Mouse (Mus musculus): ENCODE results near the gene Arhgef25. TPM values are rescaled to one million over a fixed set of nuclear protein-coding genes. Genes with fewer than 3 reads are reported as not detected.
"Not testable (repeated sequence)": the region's sequence is repeated elsewhere in the genome, so short reads cannot be mapped to it uniquely, and the experiment has no call there.

The Arhgef25 gene
- polyA plus RNA-seq, 1 experiment, result 31.8 TPM

GRCm38 (mm10) chr10:127156089-127156488 lies 33.8 kb downstream of the Arhgef25 start:
- H3K4me3 ChIP-seq (ENCODE audit: insufficient read depth, poor library complexity, severe bottlenecking), result no peak overlapping the region
- H3K79me3 ChIP-seq (ENCODE audit: low read depth), result no peaks in the 10 kb centered on the region
- no peak for TF ChIP-seq MYOD1 (IDR thresholded peaks at IDR 0.05; ENCODE audit: control insufficient read depth, insufficient read length, low read depth)
- TF ChIP-seq USF1 (IDR thresholded peaks at IDR 0.05; ENCODE audit: low read depth), result no peak
- TF ChIP-seq CEBPB (IDR thresholded peaks at IDR 0.05; ENCODE audit: low read depth), result no peak
- no peak for TF ChIP-seq CTCF (IDR thresholded peaks at IDR 0.05; ENCODE audit: control insufficient read depth, insufficient read depth, insufficient read length)
- no peak for TF ChIP-seq MAX (IDR thresholded peaks at IDR 0.05)
- TF ChIP-seq MYOG (IDR thresholded peaks at IDR 0.05; ENCODE audit: control insufficient read depth, extremely low read depth, insufficient read length), result no peak
- TF ChIP-seq FOSL1 (IDR thresholded peaks at IDR 0.05; ENCODE audit: insufficient read depth, low read length, poor library complexity, severe bottlenecking), result no peak
- no peak overlapping the region for H3ac ChIP-seq (ENCODE audit: control insufficient read depth, insufficient read length, low read depth)
- H3K79me2 ChIP-seq (ENCODE audit: control insufficient read depth, insufficient read depth), result no peaks in the 10 kb centered on the region
- no peaks in the 10 kb centered on the region for H3K27me3 ChIP-seq (ENCODE audit: control insufficient read depth, insufficient read depth, insufficient read length)
- H3K36me3 ChIP-seq (ENCODE audit: control insufficient read depth, insufficient read depth), result no peaks in the 10 kb centered on the region

DNA sequence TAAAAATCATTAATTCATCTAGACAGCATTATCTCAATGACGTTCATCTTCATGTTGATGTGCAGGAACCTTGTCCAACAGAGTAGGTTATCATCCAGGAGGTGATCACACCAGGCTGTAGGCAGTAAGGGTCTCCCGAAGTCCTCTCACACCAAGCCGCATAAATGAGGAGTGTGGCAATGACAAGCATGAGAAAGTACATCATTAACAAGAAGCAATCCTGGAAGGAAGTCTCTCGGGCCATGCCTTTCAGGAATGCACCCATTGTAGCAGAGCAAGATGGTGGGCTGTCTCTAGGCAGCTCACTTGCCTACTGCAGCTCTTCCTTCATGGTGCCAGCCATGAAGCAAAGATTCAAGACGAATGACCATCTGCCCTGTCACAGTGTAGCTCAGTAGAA lies 35.2 kb downstream of the Arhgef25 start:
- Histone ChIP-seq H3K79me3 (ENCODE audit: low read depth) (no peaks in the 10 kb centered on the region), H3K79me2 (ENCODE audit: control insufficient read depth, insufficient read depth) (no peaks in the 10 kb centered on the region), H3K4me3 (ENCODE audit: insufficient read depth, poor library complexity, severe bottlenecking) (no peak overlapping the region), H3K36me3 (ENCODE audit: control insufficient read depth, insufficient read depth) (no peaks in the 10 kb centered on the region), H3ac (ENCODE audit: control insufficient read depth, insufficient read length, low read depth) (no peak overlapping the region), H3K27me3 (ENCODE audit: control insufficient read depth, insufficient read depth, insufficient read length) (no peaks in the 10 kb centered on the region)
- TF ChIP-seq MAX (IDR thresholded peaks at IDR 0.05) (no peak), MYOG (IDR thresholded peaks at IDR 0.05; ENCODE audit: control insufficient read depth, extremely low read depth, insufficient read length) (no peak), CEBPB (IDR thresholded peaks at IDR 0.05; ENCODE audit: low read depth) (no peak), USF1 (IDR thresholded peaks at IDR 0.05; ENCODE audit: low read depth) (no peak), CTCF (IDR thresholded peaks at IDR 0.05; ENCODE audit: control insufficient read depth, insufficient read depth, insufficient read length) (no peak), FOSL1 (IDR thresholded peaks at IDR 0.05; ENCODE audit: insufficient read depth, low read length, poor library complexity, severe bottlenecking) (no peak), MYOD1 (IDR thresholded peaks at IDR 0.05; ENCODE audit: control insufficient read depth, insufficient read length, low read depth) (no peak)

DNA sequence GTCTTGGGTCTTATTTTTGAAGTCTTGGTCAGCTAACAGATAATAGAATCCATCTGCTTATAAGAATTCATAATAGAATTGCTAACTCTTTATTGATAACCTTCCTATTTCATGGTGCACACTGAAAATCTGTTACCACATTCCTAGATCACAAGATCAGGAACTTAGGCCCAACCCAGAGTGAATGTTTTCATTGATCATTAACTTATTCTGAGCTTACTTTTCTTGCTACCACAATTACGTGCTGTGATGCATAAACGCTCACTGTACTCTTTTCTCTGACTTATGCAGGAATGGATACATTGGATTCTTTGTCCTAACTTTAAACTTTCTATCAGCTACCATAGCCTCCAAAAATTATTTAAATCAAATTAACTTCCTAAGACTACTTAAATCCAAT lies 35.6 kb downstream of the Arhgef25 start:
- Histone ChIP-seq H3K79me2 (ENCODE audit: control insufficient read depth, insufficient read depth) (no peaks in the 10 kb centered on the region), H3K4me3 (ENCODE audit: insufficient read depth, poor library complexity, severe bottlenecking) (no peak overlapping the region), H3K27me3 (ENCODE audit: control insufficient read depth, insufficient read depth, insufficient read length) (no peaks in the 10 kb centered on the region), H3K36me3 (ENCODE audit: control insufficient read depth, insufficient read depth) (no peaks in the 10 kb centered on the region), H3ac (ENCODE audit: control insufficient read depth, insufficient read length, low read depth) (no peak overlapping the region), H3K79me3 (ENCODE audit: low read depth) (no peaks in the 10 kb centered on the region)
- TF ChIP-seq CTCF (IDR thresholded peaks at IDR 0.05; ENCODE audit: control insufficient read depth, insufficient read depth, insufficient read length) (no peak), USF1 (IDR thresholded peaks at IDR 0.05; ENCODE audit: low read depth) (no peak)

- H3K4me3 ChIP-seq (ENCODE audit: insufficient read depth, poor library complexity, severe bottlenecking), result no peak overlapping the region
- H3K27me3 ChIP-seq (ENCODE audit: control insufficient read depth, insufficient read depth, insufficient read length), result no peaks in the 10 kb centered on the region
- no peak for TF ChIP-seq CEBPB (IDR thresholded peaks at IDR 0.05; ENCODE audit: low read depth)
- TF ChIP-seq MYOD1 (IDR thresholded peaks at IDR 0.05; ENCODE audit: control insufficient read depth, insufficient read length, low read depth), result no peak
- no peak for TF ChIP-seq MAX (IDR thresholded peaks at IDR 0.05)
- TF ChIP-seq USF1 (IDR thresholded peaks at IDR 0.05; ENCODE audit: low read depth), result no peak
- TF ChIP-seq FOSL1 (IDR thresholded peaks at IDR 0.05; ENCODE audit: insufficient read depth, low read length, poor library complexity, severe bottlenecking), result no peak
- TF ChIP-seq CTCF (IDR thresholded peaks at IDR 0.05; ENCODE audit: control insufficient read depth, insufficient read depth, insufficient read length), result no peak
- no peak for TF ChIP-seq MYOG (IDR thresholded peaks at IDR 0.05; ENCODE audit: control insufficient read depth, extremely low read depth, insufficient read length)
- no peak overlapping the region for H3ac ChIP-seq (ENCODE audit: control insufficient read depth, insufficient read length, low read depth)
- H3K79me2 ChIP-seq (ENCODE audit: control insufficient read depth, insufficient read depth), result no peaks in the 10 kb centered on the region
- no peaks in the 10 kb centered on the region for H3K36me3 ChIP-seq (ENCODE audit: control insufficient read depth, insufficient read depth)
- no peaks in the 10 kb centered on the region for H3K79me3 ChIP-seq (ENCODE audit: low read depth)
Measured at GRCm38 (mm10) chr10:127153323-127153722, 36.6 kb downstream of the Arhgef25 start.

GRCm38 (mm10) chr10:127152556-127152955 lies 37.3 kb downstream of the Arhgef25 start:
- not testable (repeated sequence) for H3K79me2 ChIP-seq (ENCODE audit: control insufficient read depth, insufficient read depth); H3ac ChIP-seq (ENCODE audit: control insufficient read depth, insufficient read length, low read depth); H3K79me3 ChIP-seq (ENCODE audit: low read depth); H3K36me3 ChIP-seq (ENCODE audit: control insufficient read depth, insufficient read depth); H3K4me3 ChIP-seq (ENCODE audit: insufficient read depth, poor library complexity, severe bottlenecking); H3K27me3 ChIP-seq (ENCODE audit: control insufficient read depth, insufficient read depth, insufficient read length)

DNA sequence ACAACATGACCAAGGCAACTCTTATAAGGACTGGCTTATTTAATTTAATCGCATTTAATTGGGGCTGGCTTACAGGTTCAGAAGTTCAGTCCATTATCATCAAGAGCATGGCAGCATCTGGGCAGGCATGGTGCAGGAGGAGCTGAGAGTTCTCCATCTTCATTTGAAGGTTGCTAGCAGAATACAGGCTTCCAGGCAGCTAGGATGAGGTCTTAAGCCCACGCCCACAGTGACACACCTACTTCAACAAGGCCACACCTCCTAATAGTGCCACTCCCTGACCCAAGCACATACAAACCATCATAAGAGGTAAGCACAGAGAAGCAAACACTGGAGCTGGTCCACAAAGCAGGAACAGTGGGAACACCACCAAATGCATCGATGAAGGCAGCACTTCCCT lies 38.6 kb downstream of the Arhgef25 start:
- H3K79me2 ChIP-seq (ENCODE audit: control insufficient read depth, insufficient read depth); H3ac ChIP-seq (ENCODE audit: control insufficient read depth, insufficient read length, low read depth); H3K79me3 ChIP-seq (ENCODE audit: low read depth); H3K27me3 ChIP-seq (ENCODE audit: control insufficient read depth, insufficient read depth, insufficient read length); H3K4me3 ChIP-seq (ENCODE audit: insufficient read depth, poor library complexity, severe bottlenecking); H3K36me3 ChIP-seq (ENCODE audit: control insufficient read depth, insufficient read depth): not testable (repeated sequence)

- H3K36me3 ChIP-seq (ENCODE audit: control insufficient read depth, insufficient read depth), result no peaks in the 10 kb centered on the region
- TF ChIP-seq MYOG (IDR thresholded peaks at IDR 0.05; ENCODE audit: control insufficient read depth, extremely low read depth, insufficient read length) (no peak), FOSL1 (IDR thresholded peaks at IDR 0.05; ENCODE audit: insufficient read depth, low read length, poor library complexity, severe bottlenecking) (peak; percentile 54), CTCF (IDR thresholded peaks at IDR 0.05; ENCODE audit: control insufficient read depth, insufficient read depth, insufficient read length) (no peak), MAX (IDR thresholded peaks at IDR 0.05) (peak; percentile 31), MYOD1 (IDR thresholded peaks at IDR 0.05; ENCODE audit: control insufficient read depth, insufficient read length, low read depth) (no peak), USF1 (IDR thresholded peaks at IDR 0.05; ENCODE audit: low read depth) (no peak), CEBPB (IDR thresholded peaks at IDR 0.05; ENCODE audit: low read depth) (no peak)
- no peaks in the 10 kb centered on the region for H3K79me3 ChIP-seq (ENCODE audit: low read depth)
Measured at GRCm38 (mm10) chr10:127150471-127150872, 39.4 kb downstream of the Arhgef25 start.

More at GRCm38 (mm10) chr10:127150471-127150872, 39.4 kb downstream of the Arhgef25 start:
- Histone ChIP-seq H3K4me3 (ENCODE audit: insufficient read depth, poor library complexity, severe bottlenecking) (no peak overlapping the region), H3K27me3 (ENCODE audit: control insufficient read depth, insufficient read depth, insufficient read length) (no peaks in the 10 kb centered on the region), H3K79me2 (ENCODE audit: control insufficient read depth, insufficient read depth) (no peaks in the 10 kb centered on the region), H3ac (ENCODE audit: control insufficient read depth, insufficient read length, low read depth) (peak overlapping the region; percentile 32)
